Mouse (Mus musculus) erythroblast, embryonic 14.5 days (primary cell): ENCODE results near the gene Cdc37l1.

Experiments
- GATA1 ChIP-seq: IDR thresholded peaks from 2 replicates; pipeline ENCODE4 v1.6.1; 2012; ENCODE audit warnings: low read length, inconsistent platforms, mixed read lengths
- TAL1 ChIP-seq: IDR thresholded peaks from 3 replicates; pipeline ENCODE4 v1.6.1; 2012; ENCODE audit warnings: low read length, inconsistent platforms, mixed read lengths

GRCm38 (mm10) chr19:28963113-28963512, 27.0 kb upstream of the Cdc37l1 start:
- TF ChIP-seq GATA1, result no peak
- no peak for TF ChIP-seq TAL1
